ENCODE assay signal across 8 mouse cellular contexts in genomic region chr2:167833290-167833953, GRCm38 (mm10).
A peak's percentile ranks its signal among the peaks of the same experiment; 100 is the strongest.
DNase-seq lines count a peak whose midpoint lies in the region; ATAC-seq and TF ChIP-seq lines count a peak whose summit lies in the region.

No protein-coding gene starts in this region.

- peak overlapping the region; percentile 24; the same call in 1 of the 2 replicates for H3K4me3 ChIP-seq in heart, embryonic 10.5 days
- H3K4me3 ChIP-seq in kidney, adult 2 months (ENCODE audit: insufficient read depth, low read depth, low read length), result no peak overlapping the region
- no peak overlapping the region for H3K4me3 ChIP-seq in lung, embryonic 14.5 days (ENCODE audit: low read depth, low read length)

- no peak for TF ChIP-seq POLR2A in kidney, adult 2 months (IDR thresholded peaks at IDR 0.05; ENCODE audit: low read depth, low read length)

- H3K36me3 ChIP-seq in heart, embryonic 10.5 days, result no peaks in the 10 kb centered on the region
- H3K36me3 ChIP-seq in kidney, adult 2 months (ENCODE audit: control insufficient read depth, insufficient read depth, low read length), result no peaks in the 10 kb centered on the region
- H3K36me3 ChIP-seq in lung, embryonic 14.5 days (ENCODE audit: insufficient read depth), result no peaks in the 10 kb centered on the region

- H3K9ac ChIP-seq in lung, embryonic 14.5 days, result no peak overlapping the region

- peak; percentile 59 for ATAC-seq in common myeloid progenitor, adult 5-6 weeks (replicated peaks; ENCODE audit: low read depth, poor library complexity, severe bottlenecking)
- ATAC-seq in lung, embryonic 14.5 days (ENCODE audit: insufficient read depth), result peak; percentile 67
- no peak for ATAC-seq in frontal cortex, adult (ENCODE audit: low TSS enrichment)

- H3K9me3 ChIP-seq in heart, embryonic 10.5 days, result no peaks in the 10 kb centered on the region
- H3K9me3 ChIP-seq in lung, embryonic 14.5 days (ENCODE audit: low read depth, low read length), result no peaks in the 10 kb centered on the region

- peak; percentile 86 to 95 for DNase-seq in adrenal gland, adult (ENCODE audit: inconsistent age in 2 of 2, low spot score in 1 of 2)
- no peak for DNase-seq in heart, embryonic 10.5 days (ENCODE audit: low spot score)
- peak; percentile 92 for DNase-seq in kidney, adult 2 months
- peak; percentile 99 for DNase-seq in lung, embryonic 14.5 days
- peak; percentile 94 for DNase-seq in retina, postnatal 1 day
- DNase-seq in layer of hippocampus, adult 9-10 months (ENCODE audit: low spot score), result no peak

- H3K4me2 ChIP-seq in lung, embryonic 14.5 days, result peak overlapping the region; percentile 37; the same call in 1 of the 2 replicates

- 0 out of 2 replicates have a peak, but pooled peaks have one; percentile 1 for TF ChIP-seq CTCF in kidney, adult 2 months (conservative IDR thresholded peaks at IDR 0.05; ENCODE audit: insufficient read depth, insufficient read length, low read depth, low read length)
- TF ChIP-seq CTCF in lung, embryonic 14.5 days (IDR thresholded peaks at IDR 0.05; ENCODE audit: low read depth), result peak; percentile 54

- H3K27me3 ChIP-seq in heart, embryonic 10.5 days (ENCODE audit: insufficient read depth, poor library complexity, severe bottlenecking), result 0 out of 2 replicates have a peak, but pooled peaks cover 3% of the 10 kb centered on the region
- H3K27me3 ChIP-seq in kidney, adult 2 months (replicated peaks; ENCODE audit: control insufficient read depth, insufficient read depth, low read length), result no peaks in the 10 kb centered on the region
- no peaks in the 10 kb centered on the region for H3K27me3 ChIP-seq in lung, embryonic 14.5 days (ENCODE audit: insufficient read depth, low read length)

- peak overlapping the region; percentile 80 for H3K27ac ChIP-seq in heart, embryonic 10.5 days
- peak overlapping the region; percentile 34; the same call in 1 of the 2 replicates for H3K27ac ChIP-seq in kidney, adult 2 months (ENCODE audit: insufficient read depth, low read depth, low read length)
- H3K27ac ChIP-seq in lung, embryonic 14.5 days (ENCODE audit: low read depth), result peak overlapping the region; percentile 66

- peaks cover 60% of the 10 kb centered on the region for H3K4me1 ChIP-seq in heart, embryonic 10.5 days
- peaks cover 3% of the 10 kb centered on the region; the same call in 1 of the 2 replicates for H3K4me1 ChIP-seq in kidney, adult 2 months (ENCODE audit: control insufficient read depth, insufficient read depth, low read length)
- peaks cover 30% of the 10 kb centered on the region for H3K4me1 ChIP-seq in lung, embryonic 14.5 days (ENCODE audit: insufficient read depth)

- 37% methylated on average over 20 of the region's 20 CpGs for WGBS in heart, embryonic 10.5 days
- 24% methylated on average over 20 of the region's 20 CpGs for WGBS in kidney, adult 2 months
- 10% methylated on average over 20 of the region's 20 CpGs for WGBS in lung, embryonic 14.5 days

Comparison
In these comparisons a context has a peak if more than half of its experiments do, and no peak if none do; other contexts are left out.
1. DNase-seq: peak in adrenal gland, adult (2 of 2), kidney, adult 2 months (single experiment), lung, embryonic 14.5 days (single experiment) and retina, postnatal 1 day (single experiment); none in heart, embryonic 10.5 days (single experiment) and layer of hippocampus, adult 9-10 months (single experiment).
2. Peak in every context shown above with its lines, with median percentiles within 50 percentile points of each other: H3K27ac ChIP-seq.